Mouse (Mus musculus) C2C12 (cell line): ENCODE results near the gene Vwc2l.

Experiments used
- CEBPB ChIP-seq: IDR thresholded peaks from one replicate; pipeline ENCODE4 v1.6.1; 2011; ENCODE audit warnings: low read depth, mild to moderate bottlenecking, control low read depth, moderate library complexity
- CTCF ChIP-seq: IDR thresholded peaks from one replicate; pipeline ENCODE4 v1.5.1; 2011; ENCODE audit not compliant: control insufficient read depth, insufficient read depth, insufficient read length
- FOSL1 ChIP-seq: IDR thresholded peaks from one replicate; pipeline ENCODE4 v1.8.0; 2011; ENCODE audit warnings: mild to moderate bottlenecking, low read length; ENCODE audit not compliant: poor library complexity, insufficient read depth, severe bottlenecking
- MAX ChIP-seq: IDR thresholded peaks from one replicate; pipeline ENCODE4 v1.6.1; 2011; ENCODE audit warnings: mild to moderate bottlenecking, control low read depth
- MYOD1 ChIP-seq: IDR thresholded peaks from one replicate; pipeline ENCODE4 v1.6.1; 2011; ENCODE audit warnings: low read depth; ENCODE audit not compliant: control insufficient read depth, insufficient read length
- MYOG ChIP-seq: IDR thresholded peaks from one replicate; pipeline ENCODE4 v1.6.1; 2011; ENCODE audit not compliant: control insufficient read depth, insufficient read length; ENCODE audit errors: extremely low read depth
- USF1 ChIP-seq: IDR thresholded peaks from one replicate; pipeline ENCODE4 v1.6.1; 2011; ENCODE audit warnings: low read depth, mild to moderate bottlenecking, control low read depth, moderate library complexity

DNA sequence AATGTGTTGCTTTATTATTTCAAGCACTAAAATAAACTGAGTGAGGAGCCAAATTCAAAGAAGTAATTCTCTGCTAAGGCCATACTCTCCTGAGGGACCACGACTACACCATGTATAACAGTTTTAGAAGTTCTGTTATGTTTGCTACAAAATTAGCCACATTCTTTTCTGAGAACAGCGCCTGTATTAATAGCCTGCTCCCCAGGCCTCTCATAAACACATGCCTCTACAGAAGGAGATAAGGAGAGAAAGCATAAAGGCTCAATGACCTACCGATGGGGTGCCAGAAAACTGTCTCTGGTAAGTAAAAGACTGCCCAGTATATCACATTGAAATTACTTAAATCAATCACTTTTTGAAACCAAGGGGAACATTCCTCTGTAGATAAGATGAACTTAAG, 21.6 kb upstream of the Vwc2l start:
- TF ChIP-seq CTCF (no peak), MYOD1 (no peak), MAX (no peak), USF1 (no peak), CEBPB (no peak), MYOG (no peak), FOSL1 (no peak)
